Mouse (Mus musculus) adrenal gland, postnatal 4 days (tissue): ENCODE measurements at regions not wholly inside any gene's neighbourhood (a gene's known extent, or its start where the extent isn't known, plus 50 kb on each side); places are given as distances from the start of the nearest gene placed in this dataset.

ENCODE experiments used
- DNase-seq, 2 experiments: peaks; one replicate each; pipeline ENCODE4 v3.0.0; 2021 to 2022; ENCODE audit warnings: low spot score in 2 of 2, mixed read lengths in 2 of 2

DNA sequence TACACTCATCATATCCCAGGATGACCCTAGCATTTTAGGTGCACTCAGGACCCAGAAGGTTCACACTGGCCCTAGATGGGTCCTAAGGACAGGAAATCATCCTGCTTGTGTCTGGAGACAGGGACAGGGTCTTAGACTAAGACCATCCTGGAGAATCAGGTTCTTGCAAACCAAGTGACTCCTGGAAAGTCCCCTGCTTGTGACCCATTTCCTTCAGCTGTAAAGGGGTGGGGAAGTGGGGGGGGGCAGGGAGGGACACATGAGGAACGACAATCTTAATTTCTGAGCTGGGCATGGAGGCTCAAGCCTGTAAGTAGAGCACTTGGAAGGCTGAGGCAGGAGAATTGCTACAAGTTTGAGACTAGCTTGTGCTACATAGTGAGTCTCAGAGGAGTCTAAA is 88.2 kb upstream of the Haao start:
- DNase-seq: no peak

DNA sequence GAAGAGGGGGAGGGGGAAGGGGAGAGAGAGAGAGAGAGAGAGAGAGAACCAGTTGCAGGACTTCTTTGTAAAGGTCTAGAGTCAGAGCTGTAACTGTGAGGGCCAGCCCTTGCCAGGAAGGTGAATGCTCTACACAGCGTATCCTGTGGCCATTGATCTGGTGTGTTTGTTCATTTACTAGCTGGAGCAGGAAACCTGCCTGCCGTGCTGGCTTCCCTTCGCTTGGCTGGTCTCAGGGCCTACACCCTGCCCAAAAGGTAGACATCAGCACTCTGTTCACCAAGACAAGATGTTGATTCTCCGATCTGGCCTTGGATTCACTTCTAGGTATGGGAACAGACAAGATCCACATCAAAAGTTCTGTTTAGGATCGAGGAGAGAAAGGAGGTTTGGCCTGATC is 87.5 kb upstream of the Haao start:
- no peak for DNase-seq

DNA sequence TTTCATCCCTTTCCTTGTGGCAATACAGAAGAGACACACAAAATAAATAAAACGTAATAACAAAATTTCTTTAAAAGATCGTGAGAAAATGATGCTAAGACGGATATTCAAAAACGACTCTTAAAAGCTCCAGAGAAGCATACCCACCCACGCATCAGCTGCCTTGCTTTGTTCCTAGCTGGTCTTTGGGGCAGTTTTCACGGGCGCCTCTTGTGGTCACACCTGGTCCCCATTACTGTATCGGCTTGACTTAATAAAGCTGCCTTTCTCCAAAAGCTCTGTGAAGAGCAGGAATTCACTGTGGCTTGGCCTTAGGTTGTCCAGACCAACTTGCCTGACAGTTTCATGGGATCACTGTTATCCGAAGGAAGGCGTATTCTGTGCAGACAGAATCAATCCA is 86.0 kb upstream of the Haao start:
- no peak for DNase-seq

DNA sequence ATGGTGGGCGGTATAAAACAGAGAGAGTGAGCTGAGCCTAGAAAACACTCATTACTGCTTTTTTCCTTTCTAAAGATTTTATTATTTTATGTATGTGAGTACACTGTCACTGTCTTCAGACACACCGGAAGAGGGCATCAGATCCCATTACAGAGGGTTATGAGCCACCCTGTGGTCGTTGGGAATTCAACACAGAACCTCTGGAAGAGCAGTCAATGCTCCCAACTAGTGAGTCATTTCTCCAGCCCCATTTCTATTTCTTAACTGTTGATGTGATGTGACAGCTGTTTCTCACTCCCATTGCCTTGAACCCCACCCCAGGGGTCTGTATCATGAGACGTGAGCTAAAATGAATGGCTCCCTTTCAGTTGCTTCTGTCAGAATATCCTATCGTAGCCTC is 82.6 kb upstream of the Haao start:
- no peak for DNase-seq

DNA sequence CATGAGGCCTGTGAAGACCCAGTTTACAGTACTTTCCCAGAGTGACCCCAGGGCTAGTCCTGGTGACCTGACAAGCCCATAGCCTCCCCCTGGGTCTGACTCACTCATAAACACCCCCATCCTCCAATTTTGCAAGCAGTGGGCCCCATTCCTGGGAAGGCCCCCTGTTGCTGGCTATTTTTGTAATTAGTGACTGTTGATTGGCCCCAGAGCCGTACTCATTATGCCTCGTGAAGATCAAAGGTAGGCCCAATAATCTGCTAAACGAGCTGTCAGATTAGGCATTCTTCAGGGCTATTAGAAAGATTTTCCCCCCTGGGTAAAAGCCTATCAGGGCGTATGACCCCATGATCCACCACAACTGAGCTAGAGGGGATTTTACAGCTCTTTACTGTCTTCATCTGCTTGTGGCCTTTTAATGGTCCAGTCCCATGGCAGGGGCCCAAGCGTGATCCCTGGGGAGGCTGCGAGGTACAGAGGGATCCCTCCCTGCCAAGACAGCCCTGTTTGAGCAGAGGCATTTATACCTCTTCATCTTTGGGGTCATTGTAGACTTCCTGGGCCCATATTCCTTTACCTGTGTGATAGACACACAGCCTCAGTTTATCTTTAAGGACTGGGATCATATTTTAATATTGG is 80.1 kb upstream of the Haao start:
- DNase-seq: no peak

DNA sequence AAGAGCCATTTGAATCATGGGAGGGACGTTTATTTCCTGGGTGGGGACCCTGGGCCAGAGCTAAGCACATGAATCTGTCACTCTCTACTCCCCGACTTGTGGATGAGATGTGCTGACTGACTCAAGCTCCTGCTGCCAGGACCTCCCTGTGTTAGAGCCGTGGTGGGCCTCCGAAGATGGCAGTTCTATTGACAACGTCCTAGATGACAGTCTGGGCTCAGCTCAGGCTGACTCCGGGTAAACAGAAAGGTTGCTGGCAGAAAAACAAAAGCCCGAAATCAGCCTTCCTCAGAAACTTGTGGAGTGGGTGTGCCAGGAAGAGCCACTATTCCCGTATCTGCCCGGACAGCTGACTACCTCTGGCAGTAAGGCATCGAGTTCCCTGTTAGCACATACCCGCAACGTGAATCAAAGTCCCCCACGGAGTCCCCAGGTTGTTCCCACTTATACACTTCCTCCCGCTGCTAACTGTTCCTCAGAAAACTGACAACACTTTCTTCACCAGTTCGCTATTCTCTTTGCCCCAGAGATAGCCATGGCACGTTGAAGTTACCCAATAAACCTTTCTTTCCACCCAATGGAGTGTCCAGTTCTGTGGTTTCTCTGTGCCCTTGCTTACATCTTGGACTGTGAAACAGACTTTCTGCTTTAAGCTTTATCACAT is 76.6 kb upstream of the Haao start:
- DNase-seq: no peak

DNA sequence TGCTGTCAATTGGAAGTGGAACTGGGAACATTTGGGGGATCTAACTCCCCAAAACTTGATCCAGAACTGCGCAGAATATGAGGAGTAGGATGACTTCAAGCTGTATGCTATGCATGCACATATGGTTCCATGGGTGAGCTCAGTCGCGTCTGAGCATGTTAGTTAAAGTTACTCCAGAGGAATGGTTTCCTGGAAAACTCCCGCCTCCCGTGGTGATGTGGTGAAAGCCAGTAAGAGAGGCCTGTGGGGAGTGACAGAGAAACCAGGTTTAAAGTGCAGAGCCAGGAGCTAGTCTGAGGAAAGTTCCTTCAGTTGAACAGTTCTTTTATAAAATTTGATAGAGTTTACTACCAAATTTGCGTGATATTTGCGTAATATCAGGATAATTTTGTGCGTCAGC is 73.1 kb upstream of the Haao start:
- no peak for DNase-seq

DNA sequence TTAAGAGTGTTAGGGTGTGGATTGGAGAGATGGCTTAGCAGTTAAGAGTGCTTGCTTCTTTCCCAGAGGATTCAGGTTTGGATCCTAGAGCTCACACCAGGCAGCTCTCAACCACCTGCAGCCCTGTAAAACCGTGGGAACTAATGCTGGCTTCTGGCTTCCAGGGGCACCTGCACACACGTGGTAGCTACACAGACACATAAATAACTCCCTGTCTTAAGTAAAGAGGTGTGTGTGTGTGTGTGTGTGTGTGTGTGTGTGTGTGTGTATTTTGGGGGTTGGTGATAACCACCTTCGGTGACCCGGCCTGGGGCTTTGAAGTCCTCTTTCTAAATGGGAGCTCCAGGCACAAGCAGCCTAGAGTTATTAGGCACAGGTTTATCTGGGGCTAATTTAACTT is 72.5 kb upstream of the Haao start:
- DNase-seq: no peak

DNA sequence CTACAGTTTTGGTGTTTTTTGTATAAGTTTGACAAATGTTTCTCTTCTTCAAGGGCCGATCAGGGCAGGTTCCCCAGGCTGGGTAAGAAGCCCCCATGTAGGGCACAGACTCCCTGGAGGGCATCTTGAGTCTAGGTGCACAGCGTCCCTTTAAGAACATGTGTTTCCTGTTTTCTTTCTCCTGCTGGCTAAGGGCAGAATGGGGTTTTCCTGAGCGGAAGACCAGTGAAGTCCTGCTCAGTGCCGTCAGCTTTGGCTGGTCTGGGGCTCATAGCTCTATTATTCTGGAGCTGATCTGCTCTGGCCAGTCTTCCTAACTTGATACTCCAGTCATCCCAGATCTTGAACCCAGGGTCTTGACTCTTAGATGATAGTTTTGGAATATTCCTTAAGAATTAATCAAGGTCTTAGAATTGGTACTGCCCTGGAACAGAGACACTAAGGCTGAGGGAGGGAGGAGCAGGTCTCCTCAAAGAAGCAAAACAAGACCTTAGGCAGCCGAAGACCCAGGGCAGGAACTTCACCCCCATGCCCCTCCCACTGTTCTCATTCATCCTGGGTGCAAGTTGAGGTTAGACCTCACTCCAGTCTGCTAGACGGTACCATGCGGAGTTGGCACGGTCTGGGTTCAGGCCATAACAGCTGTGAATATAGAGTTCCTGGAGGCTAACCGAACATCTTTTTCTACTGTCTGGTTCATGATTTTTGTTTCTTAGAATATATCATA is 70.8 kb upstream of the Haao start:
- no peak for DNase-seq

DNA sequence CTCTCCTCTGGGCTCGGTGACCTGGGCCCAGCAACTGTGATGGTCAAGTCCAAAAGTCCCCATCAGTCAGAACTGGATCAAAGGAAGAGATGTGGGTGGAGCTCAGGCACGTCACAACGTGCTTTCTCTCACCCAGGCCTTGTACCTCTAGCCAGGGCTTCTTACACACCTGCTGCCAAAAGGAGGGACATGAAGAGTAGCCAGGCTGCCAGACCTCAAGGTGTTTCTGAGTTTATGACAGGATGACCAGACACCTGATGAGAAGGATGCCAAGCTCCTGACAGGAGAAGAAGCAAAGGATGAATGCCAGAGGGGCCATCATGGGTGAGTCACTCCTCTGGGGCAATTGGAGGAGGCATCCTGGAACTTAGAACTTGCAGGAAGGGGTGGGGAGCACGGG is 70.0 kb upstream of the Haao start:
- DNase-seq: no peak

DNA sequence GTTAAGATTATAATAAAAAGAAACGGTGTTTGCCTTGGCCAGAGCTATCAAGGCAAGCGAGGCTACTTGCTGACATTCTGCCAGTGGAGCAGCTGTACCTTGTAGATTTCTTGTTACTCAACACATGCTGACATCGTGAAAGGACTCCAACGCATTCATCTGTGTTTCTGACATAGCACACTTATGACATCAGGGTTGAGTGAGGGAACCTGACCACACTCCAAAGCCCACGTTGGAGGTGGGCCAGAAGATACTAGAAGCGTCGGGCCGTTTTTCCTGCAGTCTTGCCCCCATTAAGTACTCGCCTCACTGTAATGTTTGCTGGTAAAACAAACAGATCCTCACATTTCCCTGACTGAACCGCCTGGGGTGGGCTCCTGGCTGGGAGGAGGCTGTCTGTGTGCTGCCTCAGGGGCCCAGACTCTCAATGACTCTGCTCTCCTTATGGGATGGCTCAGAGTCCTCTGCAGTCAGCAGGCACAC is 69.0 kb upstream of the Haao start:
- no peak for DNase-seq

DNA sequence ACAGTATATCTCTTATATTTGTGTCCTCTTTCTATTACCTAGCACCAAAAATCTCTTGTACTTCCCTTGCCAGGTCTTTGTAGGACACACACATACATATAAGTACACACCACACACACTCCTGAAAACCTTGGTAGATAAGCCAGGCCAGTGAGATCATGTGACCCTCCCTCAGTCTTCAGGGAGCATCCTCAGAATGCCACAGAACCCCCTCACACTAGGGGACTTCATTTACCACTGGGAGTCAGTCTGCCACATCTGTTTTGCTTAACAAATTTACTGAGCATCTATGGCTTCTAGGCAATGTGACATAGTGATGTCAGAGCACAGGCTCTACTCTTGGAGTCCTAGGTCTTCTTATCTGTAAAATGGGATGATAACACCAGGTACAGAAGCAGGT is 67.3 kb upstream of the Haao start:
- DNase-seq: no peak

DNA sequence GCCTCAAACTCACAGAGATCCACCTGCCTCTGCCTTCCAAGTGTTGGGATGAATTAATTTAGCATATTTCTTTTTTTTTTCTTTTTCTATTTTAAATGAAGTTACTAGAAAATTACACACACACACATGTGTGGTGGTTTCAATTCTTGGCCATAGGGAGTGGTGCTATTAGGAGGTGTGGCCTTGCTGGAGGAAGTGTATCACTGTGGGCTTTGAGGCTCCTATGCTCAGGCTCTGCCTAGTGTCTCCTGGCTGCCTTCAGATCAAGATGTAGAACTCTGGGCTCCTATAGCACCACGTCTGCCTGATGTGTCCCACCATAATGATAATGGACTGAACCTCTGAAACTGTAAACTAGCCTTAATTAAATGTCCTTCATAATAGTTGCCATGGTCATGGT is 66.8 kb upstream of the Haao start:
- DNase-seq: no peak

DNA sequence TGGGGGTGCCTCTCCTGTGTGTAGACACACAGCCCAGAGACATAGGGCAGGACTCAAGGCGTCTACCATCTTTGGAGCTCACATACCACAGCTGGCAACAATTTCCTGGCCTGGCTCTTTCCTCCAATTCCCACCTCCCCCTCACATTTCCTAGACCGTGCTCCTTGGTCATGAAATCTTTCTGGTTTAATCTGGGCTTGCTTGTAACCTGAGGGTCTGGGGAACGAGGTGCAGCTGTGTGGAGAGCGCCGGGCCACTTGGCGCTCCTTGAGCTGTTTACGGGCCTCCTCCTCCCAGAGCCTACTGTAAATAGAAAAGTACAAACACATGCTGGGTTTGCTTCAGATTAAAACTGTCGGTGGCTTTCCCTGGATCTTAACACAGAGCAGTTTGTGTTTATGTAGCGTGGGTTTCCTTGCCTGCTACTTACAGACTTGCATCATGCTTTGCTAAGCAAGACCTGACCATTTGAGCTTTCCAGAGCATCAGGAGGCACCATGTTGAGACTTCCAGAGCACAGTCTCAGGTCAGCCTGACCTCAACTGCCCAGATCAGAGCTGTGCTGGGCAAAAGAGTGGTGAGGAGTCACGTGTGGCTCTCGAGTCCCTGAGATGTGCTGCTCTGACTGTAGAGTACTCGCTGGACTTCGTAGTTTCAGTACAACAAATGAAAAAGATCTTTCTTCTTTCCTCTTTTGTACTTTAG is 66.1 kb upstream of the Haao start:
- DNase-seq: no peak

DNA sequence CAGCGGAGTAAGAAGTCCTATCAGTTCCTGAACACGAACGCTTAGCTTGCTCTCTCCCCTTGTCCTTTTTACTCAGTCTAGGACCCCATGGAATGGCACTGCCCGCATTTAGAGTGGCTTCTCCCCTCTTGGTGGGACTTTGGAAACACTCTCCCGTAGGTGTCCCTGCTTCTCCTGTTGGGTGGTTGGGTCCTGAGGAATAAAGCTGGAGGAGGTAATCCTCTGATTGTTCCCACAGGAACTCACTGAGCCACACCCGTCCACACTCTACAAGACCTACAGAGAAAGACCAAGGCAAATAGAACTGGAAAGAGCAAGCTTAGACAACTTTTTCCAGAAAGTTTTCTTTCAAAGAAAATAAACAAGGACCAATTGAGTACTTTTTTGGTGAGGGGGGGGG is 64.7 kb upstream of the Haao start:
- no peak for DNase-seq

DNA sequence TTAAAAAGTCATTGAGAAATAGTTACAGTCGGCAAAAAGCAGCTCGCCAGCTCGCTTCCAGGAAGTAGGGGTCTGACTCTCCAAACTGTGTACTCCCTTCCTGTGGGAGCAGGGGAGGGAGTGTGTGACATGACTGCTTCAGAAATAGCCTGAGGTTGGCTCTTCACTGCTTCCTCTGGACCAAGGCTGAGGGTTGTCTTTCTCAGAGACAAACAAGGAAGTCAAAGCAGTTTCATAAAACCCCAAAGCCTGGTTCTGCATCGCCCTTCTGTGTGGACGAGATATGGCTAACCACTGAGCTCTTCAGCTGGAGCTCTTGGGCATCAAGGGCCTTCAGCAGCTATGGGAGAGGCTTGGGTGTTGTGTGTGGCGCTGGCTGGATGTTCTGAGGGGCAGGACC is 61.0 kb upstream of the Haao start:
- no peak for DNase-seq

DNA sequence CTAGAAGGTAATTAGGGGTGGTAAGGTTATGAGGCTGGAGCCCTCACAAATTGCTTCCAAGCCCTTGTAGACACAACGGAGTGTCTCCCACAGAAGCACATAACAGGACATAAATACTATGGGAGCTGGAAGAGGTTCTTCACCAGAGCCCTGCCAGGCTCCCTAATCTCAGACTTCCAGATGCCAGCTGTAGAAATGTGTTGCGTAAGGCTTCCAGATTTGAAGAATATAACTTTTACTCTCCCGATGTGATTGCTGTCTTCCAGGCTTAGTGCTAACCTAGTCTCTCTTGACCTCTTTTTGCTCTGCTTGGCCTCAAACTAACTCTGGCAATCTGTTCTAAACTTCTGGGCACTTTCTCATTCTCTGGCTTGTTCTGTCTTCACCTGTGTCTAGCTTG is 59.8 kb upstream of the Haao start:
- no peak for DNase-seq

DNA sequence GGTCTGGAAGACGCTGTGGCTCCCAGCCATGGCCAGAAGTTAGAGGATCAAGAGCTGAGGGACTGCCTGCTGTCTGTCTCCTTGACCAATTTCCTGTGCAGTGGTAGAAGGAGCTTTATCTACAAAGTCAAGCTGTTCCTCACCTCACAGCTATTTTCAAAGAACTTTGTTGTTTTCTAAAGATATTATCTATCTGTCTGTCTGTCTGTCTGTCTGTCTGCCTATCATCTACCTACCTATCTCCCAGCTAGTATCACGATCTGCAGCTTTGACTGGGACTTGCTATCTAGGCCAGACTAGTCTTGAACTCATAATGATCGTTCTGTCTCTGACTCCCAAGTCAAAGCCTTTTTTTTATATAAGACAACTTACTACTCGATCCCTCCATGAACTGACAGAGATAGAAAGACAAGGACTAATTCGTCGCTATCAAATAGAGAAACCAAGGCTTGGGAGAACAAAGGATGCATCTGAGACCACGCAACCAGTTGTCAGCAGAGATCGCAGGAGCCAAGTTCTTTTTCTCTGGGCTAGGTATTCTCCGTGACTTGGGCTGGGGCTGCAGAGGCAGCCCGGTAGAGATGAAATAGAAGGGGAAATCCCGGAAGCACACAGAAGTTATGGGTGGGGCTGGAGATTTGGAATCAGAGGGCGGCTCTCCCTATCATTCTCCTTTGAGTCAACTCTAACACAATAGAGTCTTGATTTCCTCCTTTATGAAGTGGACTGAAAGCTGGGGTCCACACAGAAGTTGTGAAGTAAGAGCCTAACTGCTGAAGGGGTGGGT is 59.2 kb upstream of the Haao start:
- DNase-seq: no peak

DNA sequence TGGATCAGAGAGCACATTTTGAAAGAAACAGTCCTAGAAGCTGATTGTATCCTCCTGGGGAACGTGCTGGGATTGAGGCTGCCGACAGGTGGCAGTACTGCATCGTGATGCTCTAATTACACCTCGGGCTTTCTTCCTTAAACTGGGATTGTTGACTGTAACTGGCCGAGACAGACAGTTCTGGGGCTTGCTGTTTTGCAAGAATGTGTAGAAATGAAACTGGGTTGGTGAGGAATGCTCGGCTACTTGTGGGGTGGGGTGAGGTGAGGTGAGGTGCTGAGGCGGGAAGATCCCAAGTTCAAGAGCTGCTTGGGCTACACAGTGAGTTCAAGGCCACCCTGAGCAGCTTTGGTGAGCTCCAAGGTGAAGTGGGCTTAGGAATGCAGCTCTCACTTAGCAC is 55.7 kb upstream of the Haao start:
- DNase-seq: peak; percentile 25 to 46

DNA sequence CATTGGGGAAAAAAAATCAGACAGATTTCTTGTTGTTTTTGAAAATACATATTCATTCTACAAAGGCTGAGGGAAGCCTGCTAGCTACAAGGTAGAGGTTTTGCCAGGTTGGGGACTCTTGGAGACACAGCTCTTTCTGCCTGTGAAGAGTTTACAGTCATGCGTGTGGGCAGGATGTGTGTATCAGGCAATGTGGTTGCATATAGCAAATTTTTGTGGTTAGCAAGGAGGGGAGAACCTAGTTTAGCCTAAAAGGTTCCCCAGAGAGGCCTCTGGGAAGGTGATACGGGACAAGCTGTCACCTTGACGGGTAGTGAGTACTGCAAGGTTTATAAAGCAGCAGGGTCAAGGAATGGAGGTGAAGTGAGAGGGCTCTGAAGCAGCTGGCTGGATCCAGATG is 54.8 kb upstream of the Haao start:
- no peak for DNase-seq

DNA sequence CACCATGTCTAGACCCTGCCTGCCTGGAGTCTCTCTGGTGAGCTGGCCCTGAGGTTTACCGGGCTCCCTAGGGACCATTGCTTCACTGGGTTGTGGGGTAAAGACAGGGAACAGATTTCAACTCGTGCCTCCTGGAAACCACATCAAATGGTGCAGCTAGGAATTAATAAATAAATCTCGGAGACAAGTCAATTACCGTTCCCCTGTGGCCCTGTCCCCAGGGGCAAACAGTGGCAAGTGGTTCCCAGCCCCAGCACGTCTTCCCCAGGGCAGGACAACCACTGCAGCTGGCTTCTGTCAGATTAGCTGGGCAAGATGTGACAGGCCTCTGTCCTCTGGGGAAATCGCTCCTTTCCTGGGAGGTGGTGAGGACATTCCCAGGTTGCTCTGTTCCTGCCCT is 54.3 kb upstream of the Haao start:
- DNase-seq: no peak
